Mouse (Mus musculus) forebrain, embryonic 16.5 days (tissue): ENCODE measurements around the gene Trib2. TPM values are rescaled to one million over a fixed set of nuclear protein-coding genes. Genes with fewer than 3 reads are reported as not detected.
A peak's percentile ranks its signal among the peaks of the same experiment; 100 is the strongest.

Experiments used
- ATAC-seq: fragments of 200-750 bp; cut with Nextera tagmentation; 2 replicates; pipeline ENCODE4 v1.8.0; 2017; ENCODE audit warnings: mild to moderate bottlenecking, moderate library complexity
- H3K27ac ChIP-seq: fragments of 300-500 bp; sonication (generic); 2 replicates; pipeline ENCODE4 v1.5.1; 2014; ENCODE audit warnings: low read length, control low read depth
- H3K27me3 ChIP-seq: fragments of 300-500 bp; sonication (generic); replicated peaks from 2 replicates; pipeline ENCODE4 v1.6.1; 2014; ENCODE audit warnings: low read length; ENCODE audit not compliant: control insufficient read depth, insufficient read depth
- H3K36me3 ChIP-seq: fragments of 300-500 bp; sonication (generic); 2 replicates; pipeline ENCODE4 v1.6.1; 2014; ENCODE audit not compliant: control insufficient read depth, insufficient read depth
- H3K4me1 ChIP-seq: fragments of 300-500 bp; sonication (generic); replicated peaks from 2 replicates; pipeline ENCODE4 v1.6.1; 2014; ENCODE audit warnings: low read length; ENCODE audit not compliant: control insufficient read depth, insufficient read depth
- H3K4me2 ChIP-seq: fragments of 300-500 bp; sonication (generic); 2 replicates; pipeline ENCODE4 v1.6.1; 2014; ENCODE audit warnings: mild to moderate bottlenecking, low read length, control low read depth
- H3K4me3 ChIP-seq: fragments of 300-500 bp; sonication (generic); replicated peaks from 2 replicates; pipeline ENCODE4 v1.5.1; 2014; ENCODE audit warnings: mild to moderate bottlenecking, low read length, control low read depth
- H3K9ac ChIP-seq: fragments of 300-500 bp; sonication (generic); replicated peaks from 2 replicates; pipeline ENCODE4 v1.6.1; 2014; ENCODE audit warnings: low read depth, low read length, control low read depth
- H3K9me3 ChIP-seq: fragments of 300-500 bp; sonication (generic); 2 replicates; pipeline ENCODE4 v1.6.1; 2016; ENCODE audit warnings: low read length; ENCODE audit not compliant: control insufficient read depth
- WGBS: fragments of 180-500 bp; shearing (Covaris S2); extraction: QIAGEN DNeasy Blood & Tissue Kit; methylation state at CpG from one replicate; pipeline ENCODE4 v1.1.7; 2014; 5-methylcytosine and 5-hydroxymethylcytosine counted together
- polyA plus RNA-seq: library from polyadenylated mRNA; unstranded; fragments of >200 nt; fragmentation: Nextera tagmentation; extraction: Ambion mirVana; gene quantifications from 2 replicates; pipeline ENCODE4 v1.2.1, GENCODE M21; 2015

Trib2 gene
- polyA plus RNA-seq, 1 experiment from 2014 or later, result 112 TPM

GRCm38 (mm10) chr12:15798019-15798418, 18.7 kb downstream of the Trib2 start:
- no peak overlapping the region for H3K4me2 ChIP-seq
- no peak overlapping the region for H3K4me3 ChIP-seq
- no peaks in the 10 kb centered on the region for H3K9me3 ChIP-seq
- no peak for ATAC-seq
- peaks cover 30% of the 10 kb centered on the region for H3K4me1 ChIP-seq
- no peak overlapping the region for H3K9ac ChIP-seq
- H3K27me3 ChIP-seq, result no peaks in the 10 kb centered on the region
- WGBS, result 86% methylated on average over 7 of the region's 7 CpGs
- no peak overlapping the region for H3K27ac ChIP-seq
- peaks cover 26% of the 10 kb centered on the region for H3K36me3 ChIP-seq

GRCm38 (mm10) chr12:15795886-15796285, 20.8 kb downstream of the Trib2 start:
- Histone ChIP-seq H3K9me3 (no peaks in the 10 kb centered on the region), H3K9ac (no peak overlapping the region), H3K27me3 (no peaks in the 10 kb centered on the region), H3K4me2 (no peak overlapping the region), H3K36me3 (peaks cover 26% of the 10 kb centered on the region), H3K4me3 (no peak overlapping the region), H3K27ac (no peak overlapping the region), H3K4me1 (peaks cover 14% of the 10 kb centered on the region)
- no peak for ATAC-seq
- 58% methylated on average over 3 of the region's 3 CpGs for WGBS

GRCm38 (mm10) chr12:15793336-15793735, 23.4 kb downstream of the Trib2 start:
- no peak for ATAC-seq
- Histone ChIP-seq H3K27me3 (no peaks in the 10 kb centered on the region), H3K4me3 (no peak overlapping the region), H3K4me1 (no peaks in the 10 kb centered on the region), H3K9ac (no peak overlapping the region), H3K27ac (no peak overlapping the region), H3K4me2 (no peak overlapping the region), H3K36me3 (peaks cover 32% of the 10 kb centered on the region), H3K9me3 (no peaks in the 10 kb centered on the region)
- 93% methylated on average over 8 of the region's 8 CpGs for WGBS

- H3K4me3 ChIP-seq, result no peak overlapping the region
- peak; percentile 45 for ATAC-seq
- peaks cover 28% of the 10 kb centered on the region for H3K36me3 ChIP-seq
- H3K9ac ChIP-seq, result no peak overlapping the region
- H3K4me2 ChIP-seq, result no peak overlapping the region
- 51% methylated on average over 2 of the region's 2 CpGs for WGBS
- no peaks in the 10 kb centered on the region for H3K4me1 ChIP-seq
- no peak overlapping the region for H3K27ac ChIP-seq
- H3K9me3 ChIP-seq, result no peaks in the 10 kb centered on the region
- no peaks in the 10 kb centered on the region for H3K27me3 ChIP-seq
Observed at GRCm38 (mm10) chr12:15790181-15790580, 26.5 kb downstream of the Trib2 start.

- ATAC-seq, result no peak
- Histone ChIP-seq H3K4me2 (no peak overlapping the region), H3K27ac (no peak overlapping the region), H3K36me3 (no peaks in the 10 kb centered on the region), H3K9me3 (no peaks in the 10 kb centered on the region), H3K4me1 (no peaks in the 10 kb centered on the region), H3K4me3 (no peak overlapping the region), H3K27me3 (no peaks in the 10 kb centered on the region), H3K9ac (no peak overlapping the region)
Observed at GRCm38 (mm10) chr12:15777047-15777446, 39.7 kb downstream of the Trib2 start.

- H3K9me3 ChIP-seq, result no peaks in the 10 kb centered on the region
- no peak overlapping the region for H3K4me2 ChIP-seq
- H3K4me1 ChIP-seq, result no peaks in the 10 kb centered on the region
- WGBS, result 74% methylated on average over 6 of the region's 6 CpGs
- H3K9ac ChIP-seq, result no peak overlapping the region
- no peak for ATAC-seq
- no peak overlapping the region for H3K27ac ChIP-seq
- H3K27me3 ChIP-seq, result no peaks in the 10 kb centered on the region
- H3K4me3 ChIP-seq, result no peak overlapping the region
- no peaks in the 10 kb centered on the region for H3K36me3 ChIP-seq
Observed at GRCm38 (mm10) chr12:15771686-15772085, 45.0 kb downstream of the Trib2 start.

- Histone ChIP-seq H3K9ac (no peak overlapping the region), H3K27ac (no peak overlapping the region), H3K4me1 (0 out of 2 replicates have a peak, but pooled peaks cover 2% of the 10 kb centered on the region), H3K36me3 (no peaks in the 10 kb centered on the region), H3K27me3 (no peaks in the 10 kb centered on the region), H3K4me3 (no peak overlapping the region), H3K9me3 (no peaks in the 10 kb centered on the region), H3K4me2 (no peak overlapping the region)
- ATAC-seq, result peak; percentile 88
- 56% methylated on average over 3 of the region's 3 CpGs for WGBS
Observed at GRCm38 (mm10) chr12:15768536-15768935, 48.2 kb downstream of the Trib2 start.

GRCm38 (mm10) chr12:15765996-15766395, 50.7 kb downstream of the Trib2 start:
- no peak overlapping the region for H3K4me3 ChIP-seq
- WGBS, result 80% methylated on average over 12 of the region's 12 CpGs
- no peaks in the 10 kb centered on the region for H3K9me3 ChIP-seq
- H3K27ac ChIP-seq, result no peak overlapping the region
- no peak overlapping the region for H3K4me2 ChIP-seq
- peak; percentile 76 for ATAC-seq
- 0 out of 2 replicates have a peak, but pooled peaks cover 2% of the 10 kb centered on the region for H3K4me1 ChIP-seq
- no peaks in the 10 kb centered on the region for H3K27me3 ChIP-seq
- no peak overlapping the region for H3K9ac ChIP-seq
- no peaks in the 10 kb centered on the region for H3K36me3 ChIP-seq

- no peak overlapping the region for H3K4me2 ChIP-seq
- no peak overlapping the region for H3K9ac ChIP-seq
- WGBS, result 15% methylated on average over 1 of the region's 1 CpGs
- H3K27ac ChIP-seq, result no peak overlapping the region
- no peaks in the 10 kb centered on the region for H3K27me3 ChIP-seq
- no peaks in the 10 kb centered on the region for H3K9me3 ChIP-seq
- 0 out of 2 replicates have a peak, but pooled peaks cover 2% of the 10 kb centered on the region for H3K4me1 ChIP-seq
- H3K36me3 ChIP-seq, result no peaks in the 10 kb centered on the region
- no peak overlapping the region for H3K4me3 ChIP-seq
- no peak for ATAC-seq
Observed at GRCm38 (mm10) chr12:15765238-15765637, 51.5 kb downstream of the Trib2 start.

GRCm38 (mm10) chr12:15761453-15762116, 55.1 kb downstream of the Trib2 start:
- peak; percentile 24; the same call in 1 of the 2 replicates for ATAC-seq
- Histone ChIP-seq H3K4me1 (0 out of 2 replicates have a peak, but pooled peaks cover 2% of the 10 kb centered on the region), H3K9ac (no peak overlapping the region), H3K36me3 (no peaks in the 10 kb centered on the region), H3K9me3 (no peaks in the 10 kb centered on the region), H3K4me3 (no peak overlapping the region), H3K27ac (no peak overlapping the region), H3K27me3 (no peaks in the 10 kb centered on the region), H3K4me2 (no peak overlapping the region)
- 87% methylated on average over 8 of the region's 8 CpGs for WGBS
